Mouse (Mus musculus) spleen, adult 2 months (tissue): ENCODE measurements at regions not wholly inside any gene's neighbourhood (a gene's known extent, or its start where the extent isn't known, plus 50 kb on each side); places are given as distances from the start of the nearest gene placed in this dataset.
"Not testable (repeated sequence)": the region's sequence is repeated elsewhere in the genome, so short reads cannot be mapped to it uniquely, and the experiment has no call there.

ENCODE experiments used
- DNase-seq, 2 experiments: peaks; one replicate each; pipeline versions ENCODE4 v3.0.0 to v3.0.0-alpha.2; 2012 to 2021; ENCODE audit warnings: low spot score in 2 of 2, low read depth in 1 of 2
- H3K27ac ChIP-seq: fragments of 200-500 bp; 2 replicates; pipeline ENCODE4 v1.5.1; 2012; ENCODE audit warnings: low read length, inconsistent platforms; ENCODE audit not compliant: insufficient read depth
- H3K27me3 ChIP-seq: fragments of 200-500 bp; 2 replicates; pipeline ENCODE4 v1.6.1; 2012; ENCODE audit warnings: mild to moderate bottlenecking, moderate library complexity, low read length, inconsistent platforms; ENCODE audit not compliant: control insufficient read depth, insufficient read depth
- H3K36me3 ChIP-seq: fragments of 200-500 bp; 2 replicates; pipeline ENCODE4 v1.6.1; 2012; ENCODE audit warnings: mild to moderate bottlenecking, low read length, inconsistent platforms; ENCODE audit not compliant: control insufficient read depth, insufficient read depth
- H3K4me1 ChIP-seq: fragments of 200-500 bp; 2 replicates; pipeline ENCODE4 v1.6.1; 2011; ENCODE audit warnings: inconsistent platforms; ENCODE audit not compliant: control insufficient read depth, insufficient read depth, insufficient read length
- H3K4me3 ChIP-seq: fragments of 200-500 bp; 2 replicates; pipeline ENCODE4 v1.5.1; 2011; ENCODE audit warnings: mild to moderate bottlenecking, inconsistent platforms; ENCODE audit not compliant: insufficient read depth, insufficient read length; ENCODE audit errors: extremely low read depth
- CTCF ChIP-seq: fragments of 200-500 bp; IDR thresholded peaks from 2 replicates; pipeline ENCODE4 v1.5.1; 2011; ENCODE audit warnings: mild to moderate bottlenecking, inconsistent platforms; ENCODE audit not compliant: insufficient read depth, insufficient read length, insufficient replicate concordance; ENCODE audit errors: extremely low read depth
- POLR2A ChIP-seq: fragments of 200-500 bp; IDR thresholded peaks from 2 replicates; pipeline ENCODE4 v1.6.1; 2011; ENCODE audit warnings: low read depth, low read length, inconsistent platforms
- WGBS: fragments of 180-500 bp; shearing (Covaris S2); methylation state at CpG from one replicate; pipeline ENCODE4 v1.1.7; 2018; 5-methylcytosine and 5-hydroxymethylcytosine counted together

DNA sequence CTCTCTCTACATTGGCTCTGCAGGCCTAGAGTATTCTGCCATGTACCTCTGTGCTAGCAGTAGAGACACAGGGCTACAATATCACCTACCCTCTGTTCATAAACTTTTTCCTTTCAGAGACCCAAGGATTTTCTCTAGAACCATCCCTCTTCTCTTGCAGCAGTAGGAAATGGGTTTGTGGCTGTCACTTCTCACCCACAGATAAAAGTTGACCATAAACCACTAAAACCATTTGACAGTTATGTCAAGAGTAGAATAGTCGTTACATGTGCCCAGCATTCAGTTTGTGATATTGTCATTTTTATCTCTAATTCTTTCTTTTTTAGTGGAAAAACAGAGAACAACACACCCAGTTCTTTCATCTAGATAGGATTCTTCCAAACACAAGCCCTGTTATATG is 128.2 kb upstream of the 2210010C04Rik start:
- no peak for DNase-seq
- no peaks in the 10 kb centered on the region for H3K27me3 ChIP-seq
- no peak for TF ChIP-seq CTCF
- TF ChIP-seq POLR2A = no peak
- 27% methylated on average over 1 of the region's 1 CpGs for WGBS
- H3K4me1 ChIP-seq = no peaks in the 10 kb centered on the region
- H3K27ac ChIP-seq = no peak overlapping the region
- no peak overlapping the region for H3K4me3 ChIP-seq
- no peaks in the 10 kb centered on the region for H3K36me3 ChIP-seq

DNA sequence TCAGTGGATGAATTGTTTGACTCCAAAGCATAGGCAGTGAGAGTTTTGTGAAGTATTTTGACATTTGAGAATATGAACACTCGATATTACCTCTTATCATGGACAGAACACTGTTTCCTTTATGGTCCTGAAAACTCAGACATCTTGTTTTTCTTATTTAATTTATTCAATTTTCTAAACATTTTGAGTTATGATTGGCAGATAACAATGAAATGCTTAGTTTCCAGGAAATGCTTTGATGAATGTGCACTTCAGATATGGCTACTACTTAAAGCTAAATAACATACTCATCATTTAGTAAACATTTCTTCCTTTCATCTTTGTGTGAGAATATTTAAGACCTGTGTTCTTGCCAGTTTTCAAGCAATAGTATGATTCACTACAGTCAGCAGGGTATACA is 126.4 kb upstream of the 2210010C04Rik start:
- Histone ChIP-seq H3K4me1 (no peaks in the 10 kb centered on the region), H3K27me3 (no peaks in the 10 kb centered on the region), H3K27ac (no peak overlapping the region), H3K36me3 (no peaks in the 10 kb centered on the region), H3K4me3 (no peak overlapping the region)
- TF ChIP-seq POLR2A (no peak), CTCF (no peak)
- DNase-seq = no peak
- 42% methylated on average over 1 of the region's 1 CpGs for WGBS

DNA sequence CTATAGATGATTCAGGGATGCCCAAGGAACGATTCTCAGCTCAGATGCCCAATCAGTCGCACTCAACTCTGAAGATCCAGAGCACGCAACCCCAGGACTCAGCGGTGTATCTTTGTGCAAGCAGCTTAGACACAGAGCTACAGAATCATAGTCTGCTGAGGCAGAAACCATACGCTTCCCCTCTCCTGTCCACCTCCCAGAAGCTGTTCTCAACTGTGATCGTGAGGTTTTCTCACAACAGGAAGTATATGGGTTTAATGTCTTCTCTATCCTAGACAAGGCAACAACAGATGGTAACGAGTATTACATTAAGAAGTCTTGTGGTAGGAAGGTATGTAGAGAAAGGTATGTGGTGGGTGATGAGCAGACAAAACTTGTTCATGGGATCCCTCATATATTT is 116.8 kb upstream of the 2210010C04Rik start:
- Histone ChIP-seq H3K4me1 (no peaks in the 10 kb centered on the region), H3K27ac (no peak overlapping the region), H3K4me3 (no peak overlapping the region), H3K27me3 (no peaks in the 10 kb centered on the region), H3K36me3 (no peaks in the 10 kb centered on the region)
- TF ChIP-seq CTCF (no peak), POLR2A (no peak)
- no peak for DNase-seq
- WGBS = 41% methylated on average over 7 of the region's 7 CpGs

DNA sequence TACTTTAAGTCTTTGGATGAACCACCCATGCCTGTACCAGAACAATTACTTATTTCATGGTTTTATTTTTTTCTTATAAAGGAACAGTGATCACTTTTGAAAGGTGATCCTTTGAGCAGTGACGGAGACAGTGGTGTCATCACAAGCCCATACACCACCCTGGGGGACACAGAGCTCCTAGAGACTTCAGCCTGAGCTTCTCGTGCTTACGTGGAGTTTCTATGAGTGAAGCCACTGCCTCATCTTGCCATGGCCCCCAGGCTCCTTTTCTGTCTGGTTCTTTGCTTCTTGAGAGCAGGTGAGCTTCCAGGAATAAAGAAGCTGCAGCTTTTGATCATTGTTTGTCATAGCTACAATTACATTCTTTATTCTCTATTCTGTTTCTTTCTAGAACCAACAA is 116.2 kb upstream of the 2210010C04Rik start:
- Histone ChIP-seq H3K36me3 (no peaks in the 10 kb centered on the region), H3K4me1 (no peaks in the 10 kb centered on the region), H3K27ac (no peak overlapping the region), H3K4me3 (no peak overlapping the region), H3K27me3 (no peaks in the 10 kb centered on the region)
- TF ChIP-seq CTCF = no peak
- no peak for TF ChIP-seq POLR2A
- DNase-seq = no peak
- 88% methylated on average over 3 of the region's 3 CpGs for WGBS

DNA sequence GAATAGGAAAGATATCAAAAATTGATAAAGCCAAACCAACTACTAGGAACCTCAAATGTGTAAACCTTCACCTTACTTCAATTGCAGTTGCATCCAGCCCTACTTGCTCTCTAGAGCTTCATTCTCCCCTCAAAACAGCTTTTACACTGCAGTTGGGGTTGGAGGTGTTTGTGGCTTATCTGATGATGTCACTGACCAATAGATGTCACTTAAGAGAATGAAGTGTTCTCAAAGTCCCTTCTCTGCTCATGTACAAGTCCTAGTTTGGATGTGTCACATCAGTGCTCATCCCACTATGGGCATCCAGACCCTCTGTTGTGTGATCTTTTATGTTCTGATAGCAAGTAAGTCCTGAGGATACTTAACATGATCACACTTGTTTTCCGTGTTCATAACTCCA is 105.6 kb upstream of the 2210010C04Rik start:
- no peaks in the 10 kb centered on the region for H3K27me3 ChIP-seq
- WGBS = 89% methylated on average over 1 of the region's 1 CpGs
- DNase-seq = no peak

DNA sequence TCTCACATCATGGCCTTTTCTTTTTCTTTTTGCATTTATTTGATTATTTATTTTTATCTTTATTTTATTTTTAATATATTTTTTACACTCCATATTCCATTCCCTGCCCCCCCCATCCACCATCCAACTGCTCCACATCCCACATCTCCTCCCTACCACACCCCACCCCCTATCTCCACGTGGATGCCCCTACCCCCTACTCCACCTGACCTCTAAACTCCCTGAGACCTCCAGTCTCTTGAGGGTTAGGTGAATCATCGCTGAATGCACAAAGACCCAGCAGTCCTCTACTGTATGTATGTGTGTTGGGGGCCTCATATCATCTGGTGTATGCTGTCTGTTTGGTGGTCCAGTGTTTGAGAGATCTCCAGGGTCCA is 102.1 kb upstream of the 2210010C04Rik start:
- not testable (repeated sequence) for H3K27ac ChIP-seq, H3K27me3 ChIP-seq, H3K4me3 ChIP-seq, DNase-seq, H3K36me3 ChIP-seq, H3K4me1 ChIP-seq
- 66% methylated on average over 2 of the region's 2 CpGs for WGBS

More for the DNA sequence above, 105.6 kb upstream of the 2210010C04Rik start:
- Histone ChIP-seq H3K4me1 (no peaks in the 10 kb centered on the region), H3K27ac (no peak overlapping the region), H3K4me3 (no peak overlapping the region), H3K36me3 (no peaks in the 10 kb centered on the region)
- TF ChIP-seq CTCF (no peak), POLR2A (no peak)

DNA sequence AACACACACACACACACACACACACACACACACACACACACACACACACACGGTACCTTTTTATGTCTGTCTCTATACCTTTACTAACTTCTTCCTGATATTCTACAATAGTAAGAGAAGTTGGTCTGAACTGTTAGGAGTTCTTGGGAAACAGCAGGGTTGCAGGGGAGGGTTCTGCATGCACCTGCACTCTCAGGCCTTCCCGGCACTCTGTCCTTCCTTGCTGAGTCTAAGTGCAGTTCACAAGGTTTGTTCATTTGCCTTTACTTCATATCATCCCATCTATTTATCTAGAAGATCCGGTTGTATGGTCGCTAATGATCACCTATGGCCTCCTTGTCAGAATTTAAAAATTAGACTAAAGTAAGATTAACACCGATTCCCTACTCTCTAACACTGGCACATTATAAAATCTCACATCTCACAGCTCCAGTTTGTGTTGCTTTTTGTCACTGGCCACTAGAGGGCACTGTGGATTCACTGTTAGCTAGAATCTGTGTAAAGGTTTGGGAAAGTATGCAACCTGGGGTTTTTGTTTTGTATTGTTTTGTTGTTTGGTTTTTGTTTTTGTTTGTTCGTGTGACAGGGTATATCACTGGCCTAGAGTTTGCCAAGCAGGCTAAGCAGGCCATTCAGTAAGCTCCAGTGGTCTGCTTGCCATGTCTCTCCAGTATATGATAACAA is 101.5 kb upstream of the 2210010C04Rik start:
- Histone ChIP-seq H3K4me3 (no peak overlapping the region), H3K27ac (no peak overlapping the region), H3K36me3 (no peaks in the 10 kb centered on the region), H3K4me1 (no peaks in the 10 kb centered on the region), H3K27me3 (no peaks in the 10 kb centered on the region)
- DNase-seq = peak; percentile 23 to 29
- TF ChIP-seq CTCF (peak; percentile 11; the same call in 1 of the 2 replicates), POLR2A (no peak)
- 32% methylated on average over 6 of the region's 6 CpGs for WGBS
